Mouse (Mus musculus) erythroblast, embryonic 14.5 days (primary cell): ENCODE results near the gene Gm17428.

Experiments used
- GATA1 ChIP-seq: IDR thresholded peaks from 2 replicates; pipeline ENCODE4 v1.6.1; 2012; ENCODE audit warnings: low read length, inconsistent platforms, mixed read lengths
- TAL1 ChIP-seq: IDR thresholded peaks from 3 replicates; pipeline ENCODE4 v1.6.1; 2012; ENCODE audit warnings: low read length, inconsistent platforms, mixed read lengths

DNA sequence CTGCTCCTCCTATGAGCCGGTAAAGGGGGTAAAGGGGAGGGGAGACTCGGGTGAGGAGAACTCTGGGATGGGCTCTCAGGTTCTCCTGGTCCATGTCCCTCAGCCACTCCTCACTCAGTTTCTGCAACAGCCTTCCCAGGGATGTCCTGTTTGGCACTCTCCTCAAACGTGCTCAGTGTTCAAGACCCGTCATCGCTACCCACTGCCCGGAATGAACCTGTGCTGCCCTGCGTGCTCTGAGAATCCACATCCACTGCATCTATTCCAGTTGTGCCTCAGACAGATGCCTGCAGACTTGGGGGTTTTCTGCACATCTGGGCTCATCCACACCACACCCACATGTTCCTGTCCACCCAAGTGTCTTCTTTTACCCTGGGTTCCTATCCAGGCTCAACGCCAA is 34.3 kb upstream of the Gm17428 start:
- TF ChIP-seq GATA1 (no peak), TAL1 (no peak)
